In genomic region chr15:83427294-83428163, GRCm38 (mm10) we compare ENCODE assay signal across 14 mouse cellular contexts. TPM values are rescaled to one million over a fixed set of nuclear protein-coding genes. Genes with fewer than 3 reads are reported as not detected.
A peak's percentile ranks its signal among the peaks of the same experiment; 100 is the strongest.
DNase-seq lines count a peak whose midpoint lies in the region.
"Had no signal": no experiment of that assay in that cellular context is flagged by ENCODE, and none has a peak within 500 bp of the region (broad histone marks: within the 10 kb centered on the region; RNA-seq: fewer than 3 reads in every experiment).

No protein-coding gene starts in this region.

- peak; percentile 93 for DNase-seq in heart, adult 11 months
- no peak for DNase-seq in heart, postnatal 4 days
- peak; percentile 74 for DNase-seq in 416B (ENCODE audit: low read depth)
- peak; percentile 52 for DNase-seq in ZHBTc4 (ENCODE audit: low read depth, low spot score)
- DNase-seq in urinary bladder, postnatal 36 days (ENCODE audit: low spot score in 2 of 2): no peak
- no peak for DNase-seq in frontal cortex, postnatal 10 days (ENCODE audit: low spot score in 2 of 2)
- DNase-seq in urinary bladder, postnatal 10 days (ENCODE audit: low spot score): no peak
- DNase-seq: adrenal gland, postnatal 10 days; cerebellum, adult 11-12 months; heart, postnatal 14 days had no signal

- 61% methylated on average over 8 of the region's 9 CpGs for WGBS in macrophage (ENCODE audit: missing documents)

- no peak overlapping the region for H3K4me3 ChIP-seq in macrophage (ENCODE audit: inconsistent target)
- H3K4me3 ChIP-seq: limb, embryonic 12.5 days; neural tube, embryonic 15.5 days; stomach, embryonic 15.5 days had no signal

- peak overlapping the region; percentile 90 for H3K27ac ChIP-seq in macrophage
- H3K27ac ChIP-seq: limb, embryonic 12.5 days; stomach, embryonic 15.5 days had no signal

- H3K79me2 ChIP-seq in macrophage (ENCODE audit: inconsistent target): peaks cover 93% of the 10 kb centered on the region

- H3K36me3 ChIP-seq in macrophage (ENCODE audit: inconsistent target): no peaks in the 10 kb centered on the region
- H3K36me3 ChIP-seq: limb, embryonic 12.5 days; neural tube, embryonic 15.5 days; stomach, embryonic 15.5 days had no signal

RNA-seq across cellular contexts. Expression of gene Pacsin2, which starts 36.9 kb away (rescaled TPM):
- 100 to 1,000 TPM; 136 to 147 TPM for total RNA-seq in heart, postnatal 4 days (2021)
- 100 to 1,000 TPM in 3 of 26 experiments, 10 to 100 TPM in 23; 41.6 to 120 (median 81.4) TPM for total RNA-seq in macrophage (2018; cell fraction: chromatin; rRNA removed)
- total RNA-seq in macrophage (2018; cell fraction: cytosol; rRNA removed): 100 to 1,000 TPM in 1 of 26 experiments, 10 to 100 TPM in 25; 51.3 to 103 (median 81.1) TPM
- 100 to 1,000 TPM in 2 of 26 experiments, 10 to 100 TPM in 24; 60.5 to 159 (median 76.3) TPM for total RNA-seq in macrophage (2018; cell fraction: nucleus; rRNA removed)
- polyA plus RNA-seq in macrophage (2018): 58.4 to 158 TPM (median 89.0 TPM) in 3 replicates

Comparison
In these comparisons a context has a peak if more than half of its experiments do, and no peak if none do; other contexts are left out.
1. DNase-seq: peak in heart, adult 11 months (single experiment), 416B (single experiment) and ZHBTc4 (single experiment); none in heart, postnatal 4 days (single experiment), urinary bladder, postnatal 36 days (0 of 2), frontal cortex, postnatal 10 days (0 of 2) and urinary bladder, postnatal 10 days (single experiment).